Mouse (Mus musculus): ENCODE data around the gene Gfy.

Gfy gene

DNA sequence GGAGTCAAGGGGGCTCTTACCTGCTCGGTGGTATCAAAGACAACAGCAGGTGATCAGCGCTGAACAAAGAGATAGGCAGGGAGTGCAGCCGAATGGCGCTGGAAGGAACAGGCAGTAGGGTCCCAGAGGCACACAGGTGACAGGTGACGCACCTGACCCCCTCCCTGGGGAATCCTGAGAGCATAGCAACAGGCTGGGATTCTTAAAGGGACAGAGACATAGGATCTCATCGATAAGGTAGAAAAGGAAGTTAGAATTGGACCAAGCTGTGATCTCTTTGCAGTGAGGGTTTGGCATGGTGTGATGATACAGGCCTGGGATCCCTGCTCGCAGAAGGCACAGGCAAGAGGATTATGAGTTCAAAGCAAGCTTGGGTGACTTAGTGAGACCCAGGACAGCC lies at the start of gene Gfy:
Gene Gfy, minus strand, starts transcription at position 101 of the 400 bp plus-strand sequence.
- DNase-seq = no peak

DNA sequence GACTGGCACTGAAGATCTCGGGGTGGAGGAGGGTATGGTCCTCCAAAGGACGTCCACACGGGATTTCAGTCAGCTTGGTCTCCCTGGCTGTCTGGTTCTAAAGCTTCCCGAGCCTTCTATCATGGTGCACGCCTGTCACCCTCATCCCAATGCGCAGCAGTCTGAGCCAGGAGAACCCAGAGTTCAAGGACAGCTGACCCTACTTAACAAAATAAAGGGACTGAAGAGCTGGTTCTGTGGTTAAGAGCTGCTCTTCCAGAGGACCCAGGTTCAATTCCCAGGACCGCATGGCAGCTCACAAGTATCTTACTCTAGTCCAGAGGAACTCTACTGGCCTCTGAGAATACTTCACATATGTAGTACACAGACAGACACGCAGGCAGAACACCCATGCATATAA lies 49.7 kb upstream of the Gfy start:
- DNase-seq = no peak

DNA sequence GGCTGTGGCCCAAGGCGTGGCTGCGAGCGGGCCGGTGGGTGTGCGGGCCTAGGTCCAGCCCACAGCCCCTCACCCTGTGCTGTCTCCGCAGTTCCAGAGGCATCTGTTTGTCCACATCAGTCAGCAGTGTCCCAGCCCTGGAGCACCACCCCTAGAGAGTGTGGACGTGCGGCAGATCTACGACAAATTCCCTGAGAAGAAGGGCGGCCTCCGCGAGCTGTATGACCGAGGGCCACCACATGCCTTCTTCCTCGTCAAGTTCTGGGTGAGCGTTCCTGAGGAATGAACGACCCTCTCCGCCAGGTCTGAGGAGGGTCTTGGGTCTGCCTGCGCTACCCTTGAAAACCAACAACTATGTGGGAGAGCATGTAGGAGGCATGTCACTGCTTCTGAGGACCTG lies 49.2 kb upstream of the Gfy start:
- DNase-seq = no peak

DNA sequence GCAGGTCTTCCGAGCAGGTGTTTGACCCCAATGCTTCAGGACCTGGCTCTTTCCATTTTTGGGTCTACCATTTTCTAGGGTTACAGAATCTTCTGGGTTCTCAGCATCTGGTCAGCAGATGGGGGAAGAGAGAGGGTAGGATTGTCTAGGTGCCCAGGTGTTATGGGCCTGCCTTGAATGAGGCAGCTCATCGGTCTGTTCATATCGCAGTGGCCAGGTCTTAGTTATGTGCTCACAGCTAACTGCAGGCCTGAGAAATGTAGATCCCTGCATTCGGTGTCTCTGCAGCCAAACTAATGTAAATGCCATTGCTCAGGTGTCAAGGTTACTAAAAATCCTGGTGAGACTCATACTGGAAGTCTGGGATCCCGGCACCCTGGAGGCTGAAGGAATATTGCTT lies 47.1 kb upstream of the Gfy start:
- DNase-seq = no peak

DNA sequence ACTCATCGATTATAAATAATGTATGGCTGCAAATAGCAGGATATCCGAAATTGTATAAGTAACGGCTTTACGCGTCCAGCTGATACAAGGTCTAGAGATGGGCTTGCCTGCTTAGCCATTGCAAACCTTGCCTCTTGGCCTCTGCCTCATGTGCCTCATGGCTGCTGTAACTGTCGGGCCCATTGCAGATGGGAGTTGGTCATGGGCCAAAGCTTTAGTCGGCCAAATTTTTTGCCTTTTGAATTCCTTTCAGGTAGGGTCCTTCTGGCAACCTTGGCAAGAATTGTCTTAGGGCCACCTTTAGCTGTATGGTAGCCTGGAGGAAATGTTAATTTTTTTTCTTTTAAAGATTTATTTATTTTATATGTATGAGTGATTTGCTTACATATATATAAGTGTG lies 45.5 kb upstream of the Gfy start:
- no peak for DNase-seq

DNA sequence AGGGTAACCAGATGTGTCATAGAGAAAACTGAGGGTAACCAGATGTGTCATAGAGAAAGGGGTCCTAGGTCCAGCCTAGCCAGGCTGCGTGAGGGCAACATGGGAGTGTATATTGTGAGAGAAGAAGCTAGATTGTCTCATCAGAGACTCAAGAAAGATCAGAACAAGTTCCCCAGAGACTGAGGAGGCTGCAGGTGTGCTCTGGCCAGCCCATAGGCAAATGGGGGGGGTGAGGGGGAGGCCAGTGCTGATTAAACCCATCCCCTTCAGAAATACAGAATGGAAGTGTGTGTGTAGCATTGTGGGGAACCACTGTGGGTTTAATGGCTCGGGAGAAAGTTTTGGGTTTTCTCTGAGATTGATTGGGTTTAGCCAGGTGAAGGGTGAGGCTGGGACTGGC lies 42.3 kb upstream of the Gfy start:
- DNase-seq = no peak

DNA sequence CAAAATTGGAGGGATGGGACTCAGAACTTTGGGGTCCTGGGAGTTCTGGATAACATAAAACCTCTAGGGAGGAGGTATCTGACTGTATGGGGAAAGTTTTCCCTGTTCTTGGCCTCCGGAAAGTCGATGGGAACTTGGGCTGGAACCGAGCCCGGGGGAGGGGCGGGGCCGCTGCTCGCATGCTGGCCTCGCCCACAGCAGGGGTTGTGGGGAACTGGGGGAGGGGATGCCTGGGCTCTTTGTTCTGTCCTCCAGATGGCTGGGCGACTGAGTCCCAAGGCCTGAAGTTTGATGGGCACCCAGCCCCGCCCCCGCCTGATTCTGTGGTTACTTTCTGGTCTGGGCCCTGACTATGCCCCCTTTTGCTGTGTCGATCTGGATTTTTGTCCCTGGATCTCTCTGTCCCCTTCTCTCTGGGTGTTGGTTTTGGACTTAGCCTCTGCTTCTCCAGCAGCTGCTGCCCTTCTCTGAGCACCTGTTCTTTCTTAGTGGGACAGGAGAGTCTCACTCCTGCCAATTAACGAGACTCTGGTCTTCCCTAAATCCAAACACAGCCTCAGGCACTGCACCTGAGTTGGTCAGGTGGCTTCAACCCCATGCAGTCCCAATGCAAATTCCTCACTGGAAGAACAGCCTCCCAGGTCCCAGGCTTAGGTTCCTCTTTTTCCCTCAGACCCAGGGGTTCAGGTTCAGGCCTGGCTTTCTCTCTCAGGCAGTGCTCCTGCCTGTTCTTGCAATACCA lies 37.2 kb upstream of the Gfy start:
- no peak for DNase-seq

DNA sequence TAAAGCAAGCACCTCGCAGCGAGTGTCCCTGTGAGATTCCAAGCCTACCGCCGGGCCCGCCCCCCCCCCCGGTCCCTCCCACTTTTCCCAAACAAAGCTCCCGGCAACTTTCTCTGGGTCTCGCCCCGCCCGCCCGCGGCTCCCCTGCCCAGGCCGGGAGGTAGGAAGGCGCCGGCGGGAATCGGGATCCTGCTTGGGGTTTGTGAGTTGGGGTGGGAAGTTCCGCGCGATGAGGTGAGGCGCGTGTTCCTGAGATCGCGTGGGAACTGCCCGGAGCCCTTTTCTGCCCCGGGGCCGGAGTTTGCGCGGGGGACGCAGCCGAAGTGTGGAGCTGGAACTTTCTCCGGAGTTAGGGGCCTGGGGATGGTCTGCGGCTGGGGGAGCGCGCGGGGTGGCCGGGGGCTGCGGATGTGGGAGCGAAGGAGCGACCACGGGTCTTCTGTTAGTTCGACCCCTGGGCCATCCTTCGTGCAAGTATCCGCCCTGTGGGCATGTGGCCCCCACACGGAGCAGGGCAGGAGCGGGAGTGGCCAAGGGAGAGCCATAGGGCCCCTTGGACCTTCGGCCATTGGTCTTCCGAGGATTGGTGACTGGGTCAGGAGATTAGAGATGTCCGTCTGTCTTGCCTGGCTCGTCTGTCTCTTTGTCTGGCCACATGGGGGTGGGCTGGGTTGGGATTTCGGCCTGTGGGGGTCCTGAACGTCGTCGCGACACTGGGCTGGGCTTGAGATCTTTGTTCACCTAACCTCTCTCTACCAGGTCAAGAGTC lies 36.5 kb upstream of the Gfy start, which contains the start of gene Tead2:
Gene Tead2, plus strand, starts transcription at position 81 of the 769 bp plus-strand sequence.
- no peak for DNase-seq

DNA sequence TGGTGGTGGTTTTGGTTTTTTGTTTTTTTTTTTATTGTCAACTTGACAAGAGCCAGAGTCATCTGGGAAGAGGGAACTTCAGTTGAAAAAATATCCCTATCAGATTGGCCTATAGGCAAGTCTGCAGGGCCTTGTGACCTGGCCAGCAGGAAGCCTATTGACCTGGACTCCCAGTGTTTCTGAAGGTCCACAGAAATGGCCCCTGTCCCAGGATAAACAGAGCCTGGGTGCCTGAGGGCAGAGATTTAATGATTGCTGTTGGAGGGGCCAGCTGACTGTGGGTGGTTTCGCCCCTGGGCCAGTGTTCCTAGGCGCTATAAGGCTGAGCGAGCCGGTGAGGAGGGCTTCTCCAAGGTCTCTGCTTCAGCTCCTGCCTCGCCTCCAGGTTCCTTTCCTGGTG lies 34.3 kb upstream of the Gfy start:
- no peak for DNase-seq

DNA sequence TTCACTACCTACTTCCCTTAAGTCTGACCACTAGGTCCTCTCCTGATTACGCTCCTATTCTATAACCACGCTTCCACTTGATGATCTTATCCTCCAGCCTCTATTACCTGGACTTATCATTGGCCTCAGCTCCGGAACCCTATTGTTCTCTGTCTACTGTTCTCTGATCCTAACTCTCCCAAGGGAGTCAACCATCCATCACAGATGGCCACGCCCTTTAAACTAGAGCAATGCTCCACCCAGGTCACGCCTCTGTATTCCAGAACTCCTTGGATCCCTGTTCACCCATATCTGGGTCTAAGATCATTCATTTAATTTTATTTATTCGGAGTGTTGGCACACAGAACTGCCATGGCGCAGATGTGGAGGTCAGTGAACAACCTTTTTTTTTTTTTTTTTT lies 33.0 kb upstream of the Gfy start:
- no peak for DNase-seq

DNA sequence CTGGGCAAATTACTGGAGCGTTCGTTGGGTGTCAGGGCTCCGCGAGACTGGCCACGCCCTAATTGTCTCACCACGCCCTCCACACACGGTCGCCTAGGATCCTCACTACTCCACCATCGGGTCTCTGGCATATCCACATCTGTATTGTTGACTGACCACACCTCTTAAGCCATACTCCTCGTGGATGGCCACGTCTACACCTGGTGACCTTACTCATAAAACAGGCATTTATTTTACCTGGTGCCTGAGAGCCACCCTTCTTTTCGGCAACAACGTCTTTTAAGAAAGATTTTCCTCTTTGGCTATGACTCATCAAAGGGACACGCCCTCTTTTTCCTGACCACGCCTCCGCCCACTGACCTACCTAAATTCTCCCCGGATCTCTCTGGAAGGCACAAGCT lies 32.5 kb upstream of the Gfy start, which contains the start of gene Dkkl1:
Gene Dkkl1, minus strand, starts transcription at position 297 of the 401 bp plus-strand sequence.
- DNase-seq = no peak

DNA sequence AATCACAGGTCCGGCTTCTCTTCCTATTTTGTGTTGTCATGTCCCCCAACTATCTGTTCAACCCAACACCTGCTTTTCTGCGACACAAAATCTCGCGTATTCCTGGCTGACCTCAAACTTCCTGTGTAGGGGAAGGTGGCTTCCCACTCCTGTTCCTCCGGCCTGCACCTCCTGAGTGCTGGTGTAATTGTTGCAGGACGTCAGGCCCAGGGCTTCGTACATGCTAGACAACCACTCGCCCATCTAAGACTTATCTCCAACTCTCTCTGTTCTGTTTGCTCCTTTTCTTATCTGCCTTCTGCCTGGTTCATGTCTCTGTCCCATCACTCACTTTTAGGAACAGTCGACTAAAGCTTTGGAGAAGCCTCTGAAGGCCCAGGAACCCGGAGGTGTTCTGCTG lies 31.7 kb upstream of the Gfy start:
- no peak for DNase-seq

DNA sequence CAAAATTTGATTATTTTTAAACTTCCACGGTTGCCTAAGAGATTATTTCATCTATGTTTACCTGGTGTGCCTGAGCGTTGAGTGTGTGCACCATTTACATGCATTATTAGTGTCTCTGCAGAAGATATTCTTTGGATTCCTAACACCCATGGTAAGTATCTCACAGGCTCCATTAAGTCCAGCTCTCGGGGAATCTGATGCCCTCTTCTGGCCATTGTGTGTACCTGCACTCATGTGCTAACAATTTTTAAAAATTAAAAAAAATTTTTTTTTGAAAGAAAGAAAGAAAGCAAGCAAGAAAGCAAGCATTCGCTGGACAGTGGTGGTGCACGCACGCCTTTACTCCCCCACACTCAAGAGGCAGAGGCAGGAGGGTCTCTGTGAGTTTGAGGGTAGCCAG lies 28.9 kb upstream of the Gfy start:
- DNase-seq = no peak

DNA sequence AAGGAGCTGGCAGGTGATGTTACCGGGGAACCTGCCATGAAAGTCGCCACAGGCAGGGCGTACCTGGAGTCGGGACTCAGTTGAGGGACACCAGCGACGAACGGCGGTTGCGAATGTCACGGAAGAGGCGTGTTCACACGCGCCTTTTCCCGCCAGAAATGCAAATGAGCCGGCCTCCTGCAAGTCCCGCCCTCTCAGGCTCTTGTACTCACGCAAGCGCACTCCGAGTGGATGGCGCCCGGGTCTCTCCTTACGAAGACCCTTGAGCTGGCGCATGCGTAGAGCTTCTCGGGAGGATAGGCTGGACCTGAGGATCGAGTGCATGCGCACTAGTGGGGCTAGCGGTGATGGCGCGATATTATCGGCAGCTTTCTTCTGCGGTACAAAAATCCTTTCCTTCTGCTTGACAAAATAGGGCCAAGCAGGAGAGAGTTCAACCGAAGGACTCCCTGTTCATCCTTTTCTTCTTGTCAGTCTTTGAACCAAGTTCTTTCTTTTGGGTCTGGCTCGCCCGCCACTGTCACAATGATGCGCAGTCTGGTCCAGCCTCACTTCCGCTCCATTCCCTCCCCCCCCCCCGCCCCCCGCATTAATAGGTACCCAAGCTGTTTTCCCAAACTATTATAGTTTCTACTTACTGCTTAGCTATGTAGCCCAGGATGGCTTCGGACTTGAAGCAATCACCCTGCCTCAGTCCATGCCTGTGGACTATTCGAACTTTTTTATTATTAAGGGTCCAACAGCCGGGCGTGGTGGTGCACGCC lies 25.2 kb upstream of the Gfy start, which contains the start of gene Ccdc155:
Gene Ccdc155, minus strand, starts transcription at position 513 of the 764 bp plus-strand sequence.
- DNase-seq = peak; percentile 86

DNA sequence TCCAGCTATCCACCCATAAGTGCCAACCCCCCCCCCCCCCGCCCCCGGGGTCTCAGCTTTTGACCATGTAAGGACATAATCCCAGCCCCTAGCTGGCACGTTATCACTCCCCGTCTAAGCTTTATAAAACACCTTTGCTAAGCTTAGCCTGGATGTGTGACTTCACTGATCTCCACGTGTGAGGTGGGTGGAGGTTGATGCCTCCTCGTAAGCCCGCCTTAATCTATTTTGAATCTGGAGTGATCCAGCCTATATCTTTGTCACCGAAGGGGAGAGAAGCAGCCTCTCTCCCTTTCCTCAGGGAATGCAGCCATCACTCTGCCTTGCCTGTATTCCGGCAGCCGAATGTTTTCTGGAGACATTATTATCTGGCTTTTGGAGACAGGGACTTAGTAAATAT lies 23.3 kb upstream of the Gfy start:
- DNase-seq = no peak

DNA sequence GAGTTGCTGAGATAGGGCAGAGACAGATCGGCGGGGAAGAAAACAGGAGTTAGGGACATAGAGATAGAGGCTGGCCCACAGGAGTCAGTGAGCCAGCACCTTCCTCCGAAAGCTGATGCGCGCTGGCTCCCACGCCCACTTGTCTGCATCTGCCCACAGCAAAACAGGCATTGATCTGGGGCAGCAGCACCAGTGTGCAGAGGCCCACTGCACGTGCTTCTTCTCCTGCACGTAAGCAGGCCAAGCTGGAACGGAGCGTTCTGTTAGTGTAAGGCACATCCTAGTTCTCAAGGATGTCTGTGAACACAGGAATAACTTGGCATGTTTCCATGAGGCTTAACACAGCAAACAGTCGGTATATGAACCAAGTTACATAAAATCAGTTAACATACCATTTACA lies 19.6 kb upstream of the Gfy start:
- DNase-seq = no peak

DNA sequence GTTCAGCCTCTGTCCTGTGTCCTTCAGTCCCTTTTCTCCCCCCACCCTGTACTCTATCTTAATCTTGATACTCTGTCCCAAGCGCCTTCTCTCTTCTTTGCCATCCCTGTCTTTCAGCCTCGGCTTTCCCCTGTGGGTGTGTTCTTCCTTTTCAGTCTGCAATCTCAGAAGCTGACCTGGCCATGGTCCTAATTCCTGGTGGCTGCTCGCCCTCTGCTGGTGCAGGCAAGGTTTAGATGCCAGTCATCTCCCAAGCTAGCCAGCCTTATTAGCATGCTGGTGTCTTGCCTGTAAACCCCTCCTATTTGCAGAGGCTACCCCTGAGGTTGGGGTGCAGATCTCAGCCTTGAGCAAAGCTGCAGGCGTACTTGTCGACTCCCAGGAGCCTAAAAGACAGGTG lies 19.1 kb upstream of the Gfy start:
- peak; percentile 82 for DNase-seq

DNA sequence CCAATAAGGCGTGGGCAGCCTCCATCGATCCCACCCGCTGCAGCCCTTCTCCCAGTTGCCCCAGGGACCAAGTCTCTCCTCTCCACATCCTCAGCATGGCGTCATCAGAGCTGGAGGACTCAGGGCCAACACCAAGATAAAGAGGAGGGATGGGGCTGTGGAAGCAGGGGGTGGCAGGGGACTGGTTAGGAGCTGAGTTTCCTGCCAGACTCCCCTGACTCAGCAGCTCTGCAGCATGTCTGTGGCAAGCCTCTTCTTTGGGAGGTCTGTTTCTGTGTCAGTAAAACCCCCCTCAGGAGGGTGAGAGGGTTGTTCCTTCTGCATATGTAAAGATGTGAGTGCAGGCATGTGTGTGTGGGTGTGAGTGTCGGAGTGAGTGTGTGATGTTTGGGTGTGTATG lies 17.6 kb upstream of the Gfy start:
- no peak for DNase-seq

DNA sequence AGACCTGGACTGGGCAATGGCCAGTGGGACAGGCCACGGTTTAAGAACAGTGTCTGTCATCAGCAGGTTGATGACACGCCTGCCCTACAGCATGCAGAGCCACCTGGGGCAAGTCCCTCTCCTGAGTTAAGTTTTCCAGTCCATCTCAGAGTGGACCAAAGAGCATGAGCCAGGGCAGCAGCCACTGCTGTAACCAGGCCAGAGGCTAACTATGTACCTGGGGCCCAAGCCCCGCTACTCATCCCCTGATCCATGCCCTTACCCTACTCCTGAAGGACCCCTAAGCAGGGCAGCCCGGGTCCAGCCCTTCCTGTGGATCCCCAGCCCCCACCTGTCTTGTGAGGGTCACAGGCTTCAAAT lies 16.8 kb upstream of the Gfy start:
- no peak for DNase-seq

DNA sequence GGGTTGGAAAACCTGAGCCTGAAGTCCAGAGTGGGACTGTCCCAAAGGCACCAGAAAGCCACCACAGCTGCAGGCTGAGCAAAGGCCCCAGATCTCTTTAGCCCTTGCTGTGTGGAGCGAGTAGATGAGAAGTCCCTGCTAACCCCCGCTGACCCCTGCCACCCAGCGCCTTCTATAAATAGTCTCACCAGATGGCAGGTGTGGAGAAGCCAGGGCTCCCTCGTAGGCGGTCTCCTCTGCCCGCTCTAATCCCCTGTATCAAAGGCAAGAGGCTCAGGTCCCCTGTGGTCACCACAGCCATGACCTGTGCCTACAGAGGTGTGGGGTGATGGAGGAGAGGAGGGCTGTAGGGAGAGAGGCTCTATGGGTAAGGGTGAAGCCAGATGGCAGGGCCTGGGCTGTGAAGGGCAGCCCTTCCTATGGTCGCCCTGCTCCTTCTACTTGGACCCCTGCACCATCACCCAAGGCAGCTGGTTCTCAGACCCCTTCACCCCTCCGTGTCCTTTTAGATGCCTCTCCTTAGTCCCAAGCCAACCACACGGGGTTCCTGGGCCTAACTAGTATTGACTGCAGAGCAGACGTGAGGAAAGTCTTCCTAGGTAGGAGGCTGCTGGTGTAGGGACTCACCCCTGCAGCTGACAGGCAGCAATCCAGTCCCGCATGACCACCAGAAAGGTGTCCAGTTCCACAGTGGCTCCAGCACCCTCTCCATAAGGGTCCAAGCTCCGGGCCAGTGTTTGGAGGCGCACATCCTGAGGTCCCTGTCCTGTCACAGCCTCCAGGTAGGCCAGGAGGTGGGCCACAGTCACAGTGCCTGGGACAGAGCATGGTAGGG lies 16.2 kb upstream of the Gfy start:
- no peak for DNase-seq

DNA sequence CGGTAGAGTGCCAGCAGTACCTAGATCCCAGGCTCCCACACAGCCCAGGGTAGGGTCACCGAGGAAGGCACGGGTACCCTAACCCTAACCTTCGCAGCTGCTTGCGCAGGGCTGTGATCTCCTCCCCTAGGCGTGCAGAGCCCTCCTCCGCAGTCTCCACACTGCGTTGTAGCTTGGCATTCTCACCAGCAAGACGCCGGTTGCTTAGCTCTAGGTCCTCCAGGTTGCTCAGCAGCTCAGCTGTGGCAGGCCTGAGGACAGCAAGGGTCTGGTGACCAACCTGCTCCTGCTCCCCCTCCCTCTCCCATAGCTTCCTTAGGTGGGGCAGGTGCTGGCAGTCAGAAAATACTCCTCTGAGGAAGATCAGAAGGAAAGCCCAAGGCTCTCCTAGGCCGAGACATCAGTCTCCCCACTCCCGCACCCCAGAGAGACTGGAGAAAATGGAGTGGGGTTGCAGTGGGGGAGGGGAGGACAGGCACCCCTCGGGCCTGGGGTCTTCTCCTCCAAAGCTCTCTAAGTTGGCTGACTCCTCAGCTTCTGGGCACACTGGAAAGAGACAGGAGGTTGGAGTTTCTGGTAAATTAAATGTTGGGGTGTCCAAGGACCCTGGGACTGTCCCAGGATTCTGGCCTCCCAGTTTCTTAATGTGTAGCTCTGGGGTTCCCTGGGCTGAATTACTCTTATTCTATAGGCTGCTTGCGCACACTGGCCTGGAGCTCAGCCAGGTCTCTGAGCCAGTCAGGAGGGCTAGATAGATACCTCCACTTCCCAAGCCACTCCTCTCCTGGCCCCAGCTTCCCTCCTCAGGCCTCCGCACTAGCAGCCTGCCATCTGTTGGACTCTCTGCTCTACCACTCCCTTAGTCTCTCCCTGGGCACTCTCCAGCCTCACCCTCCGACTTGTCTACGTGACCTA lies 14.8 kb upstream of the Gfy start:
- no peak for DNase-seq

DNA sequence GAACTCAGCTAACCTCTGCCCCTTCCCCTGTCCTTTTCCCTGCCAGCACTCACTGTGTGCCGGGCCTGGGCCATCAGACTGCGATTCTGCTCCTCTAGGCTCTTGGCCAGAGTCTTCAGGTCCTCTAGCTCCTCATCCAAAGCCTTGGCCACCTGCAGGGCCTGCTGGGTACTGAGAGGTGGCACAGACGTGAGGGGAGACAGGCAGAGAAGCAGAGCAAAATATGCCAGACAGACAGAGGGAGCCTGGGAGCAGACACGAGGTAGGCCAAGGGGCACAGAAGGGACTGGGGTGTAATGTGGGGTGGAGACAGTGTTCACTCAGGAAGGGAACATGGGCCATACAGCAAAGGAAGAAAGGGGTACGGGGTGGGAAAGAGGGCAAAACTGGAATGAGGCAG lies 14.0 kb upstream of the Gfy start:
- no peak for DNase-seq

Data from kidney, adult 9 months (tissue).